ENCODE assay signal across 8 mouse cellular contexts in the genomic region with DNA sequence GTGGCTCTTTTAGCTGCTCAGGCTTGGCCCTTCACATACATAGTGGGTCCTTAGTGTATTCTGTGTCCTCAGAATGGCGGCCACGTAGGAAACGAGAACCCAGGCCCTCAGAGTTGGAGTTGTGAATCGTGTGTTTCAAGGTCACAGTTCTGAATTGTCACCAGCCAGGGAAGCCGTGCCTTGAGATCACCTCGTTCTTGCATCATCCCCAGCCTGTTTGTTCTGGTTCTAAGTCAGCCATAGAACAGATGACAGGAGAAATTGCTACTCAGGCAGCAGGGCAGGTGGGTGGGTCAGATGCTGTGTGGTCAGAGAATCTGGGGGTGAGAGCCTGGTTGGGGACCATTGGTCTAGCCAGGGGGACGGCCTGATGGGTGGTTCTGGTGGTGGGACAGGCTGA.
DNase-seq lines count a peak whose midpoint lies in the region; ATAC-seq lines count a peak whose summit lies in the region.

No protein-coding gene starts in this region.

- ATAC-seq in heart, embryonic 14.5 days (ENCODE audit: insufficient number of reproducible peaks, insufficient read depth, low FRiP score, low read depth), result no peak
- no peak for ATAC-seq in neural tube, embryonic 11.5 days (ENCODE audit: insufficient read depth, low FRiP score, low TSS enrichment)
- ATAC-seq in hindbrain, embryonic 13.5 days (ENCODE audit: low FRiP score), result no peak
- ATAC-seq in stomach, embryonic 15.5 days (ENCODE audit: insufficient read depth, low FRiP score, low read depth), result no peak
- no peak for ATAC-seq in granulocyte monocyte progenitor cell, adult 5-6 weeks (replicated peaks; ENCODE audit: poor library complexity, severe bottlenecking)
- no peak for ATAC-seq in inflammation-experienced regulatory T-cells, adult 6 months

- no peak for DNase-seq in heart, adult 9 months (ENCODE audit: low spot score in 2 of 2)
- DNase-seq in neural tube, embryonic 11.5 days (ENCODE audit: low spot score), result peak; percentile 9
- DNase-seq in neural tube, embryonic 10.5 days (ENCODE audit: extremely low spot score, low spot score), result no peak

- no peak overlapping the region for H3K4me3 ChIP-seq in heart, embryonic 14.5 days (ENCODE audit: control insufficient read depth in 1 of 2, insufficient read depth in 1 of 2, low read depth in 1 of 2, low read length in 2 of 2)
- H3K4me3 ChIP-seq in neural tube, embryonic 11.5 days (ENCODE audit: low read depth, low read length), result no peak overlapping the region
- H3K4me3 ChIP-seq in hindbrain, embryonic 13.5 days, result no peak overlapping the region
- no peak overlapping the region for H3K4me3 ChIP-seq in stomach, embryonic 15.5 days (replicated peaks)

- H3K27me3 ChIP-seq in heart, embryonic 14.5 days (ENCODE audit: control insufficient read depth, insufficient read depth, low read length), result no peaks in the 10 kb centered on the region; the same call in 1 of the 2 replicates
- H3K27me3 ChIP-seq in neural tube, embryonic 11.5 days (ENCODE audit: control insufficient read depth, insufficient read depth, low read length), result no peaks in the 10 kb centered on the region
- no peaks in the 10 kb centered on the region for H3K27me3 ChIP-seq in hindbrain, embryonic 13.5 days
- no peaks in the 10 kb centered on the region for H3K27me3 ChIP-seq in stomach, embryonic 15.5 days (replicated peaks)

- H3K4me1 ChIP-seq in heart, embryonic 14.5 days (ENCODE audit: control insufficient read depth in 2 of 2, insufficient read depth in 2 of 2, low read length in 2 of 2), result peaks cover 60 to 72% of the 10 kb centered on the region in 2 experiments
- peaks cover 58% of the 10 kb centered on the region for H3K4me1 ChIP-seq in neural tube, embryonic 11.5 days (ENCODE audit: control insufficient read depth, insufficient read depth, low read length)
- H3K4me1 ChIP-seq in hindbrain, embryonic 13.5 days (replicated peaks), result peaks cover 91% of the 10 kb centered on the region
- H3K4me1 ChIP-seq in stomach, embryonic 15.5 days, result peaks cover 81% of the 10 kb centered on the region

- peak overlapping the region; percentile 14 for H3K4me2 ChIP-seq in heart, embryonic 14.5 days (ENCODE audit: low read length)
- no peak overlapping the region for H3K4me2 ChIP-seq in neural tube, embryonic 11.5 days (ENCODE audit: low read depth)
- H3K4me2 ChIP-seq in hindbrain, embryonic 13.5 days, result no peak overlapping the region
- H3K4me2 ChIP-seq in stomach, embryonic 15.5 days, result no peak overlapping the region

- no peaks in the 10 kb centered on the region for H3K36me3 ChIP-seq in heart, embryonic 14.5 days (ENCODE audit: control insufficient read depth, insufficient read depth, low read length)
- H3K36me3 ChIP-seq in neural tube, embryonic 11.5 days (ENCODE audit: control insufficient read depth, insufficient read depth, low read length), result no peaks in the 10 kb centered on the region
- H3K36me3 ChIP-seq in hindbrain, embryonic 13.5 days, result no peaks in the 10 kb centered on the region
- no peaks in the 10 kb centered on the region for H3K36me3 ChIP-seq in stomach, embryonic 15.5 days

- peak overlapping the region; percentile 40; the same call in 1 of the 2 replicates for H3K9ac ChIP-seq in heart, embryonic 14.5 days (ENCODE audit: low read length)
- H3K9ac ChIP-seq in neural tube, embryonic 11.5 days (ENCODE audit: low read length), result no peak overlapping the region
- 0 out of 2 replicates have a peak overlapping the region, but pooled peaks have one; percentile 24 for H3K9ac ChIP-seq in hindbrain, embryonic 13.5 days
- no peak overlapping the region for H3K9ac ChIP-seq in stomach, embryonic 15.5 days

- no peaks in the 10 kb centered on the region for H3K9me3 ChIP-seq in heart, embryonic 14.5 days (ENCODE audit: control insufficient read depth, low read length)
- no peaks in the 10 kb centered on the region for H3K9me3 ChIP-seq in neural tube, embryonic 11.5 days (ENCODE audit: control insufficient read depth, low read length)
- H3K9me3 ChIP-seq in hindbrain, embryonic 13.5 days, result no peaks in the 10 kb centered on the region
- no peaks in the 10 kb centered on the region for H3K9me3 ChIP-seq in stomach, embryonic 15.5 days

- WGBS in heart, embryonic 14.5 days, result 59% methylated on average over 7 of the region's 7 CpGs
- WGBS in neural tube, embryonic 11.5 days, result 86% methylated on average over 7 of the region's 7 CpGs
- 82% methylated on average over 7 of the region's 7 CpGs for WGBS in hindbrain, embryonic 13.5 days
- WGBS in stomach, embryonic 15.5 days, result 77% methylated on average over 7 of the region's 7 CpGs

- H3K27ac ChIP-seq in heart, embryonic 14.5 days (replicated peaks in 1 of 2; ENCODE audit: control insufficient read depth in 1 of 2, insufficient read depth in 1 of 2, low read depth in 2 of 2, low read length in 2 of 2), result peak overlapping the region; percentile 61 to 87
- H3K27ac ChIP-seq in neural tube, embryonic 11.5 days (ENCODE audit: low read depth, low read length), result peak overlapping the region; percentile 53; the same call in 1 of the 2 replicates
- peak overlapping the region; percentile 10; the same call in 1 of the 2 replicates for H3K27ac ChIP-seq in hindbrain, embryonic 13.5 days
- 0 out of 2 replicates have a peak overlapping the region, but pooled peaks have one; percentile 35 for H3K27ac ChIP-seq in stomach, embryonic 15.5 days

Comparison
In these comparisons a context has a peak if more than half of its experiments do, and no peak if none do; other contexts are left out.
1. H3K27ac ChIP-seq: peak in every context shown above with its lines; median percentile 74 in heart, embryonic 14.5 days; 53 in neural tube, embryonic 11.5 days; 35 in stomach, embryonic 15.5 days; 10 in hindbrain, embryonic 13.5 days.
2. H3K9ac ChIP-seq: peak in heart, embryonic 14.5 days (single experiment) and hindbrain, embryonic 13.5 days (single experiment); none in neural tube, embryonic 11.5 days (single experiment) and stomach, embryonic 15.5 days (single experiment).